ENCODE assay signal across 15 mouse cellular contexts in genomic region chr13:109287465-109287864, GRCm38 (mm10).
"Had no signal": no experiment of that assay in that cellular context is flagged by ENCODE, and none has a peak within 500 bp of the region (broad histone marks: within the 10 kb centered on the region; RNA-seq: fewer than 3 reads in every experiment).

No protein-coding gene starts in this region.

- H3K4me2 ChIP-seq: neural tube, embryonic 15.5 days; stomach, embryonic 15.5 days had no signal

- H3K27me3 ChIP-seq: neural tube, embryonic 15.5 days; stomach, embryonic 15.5 days had no signal

- H3K36me3 ChIP-seq: neural tube, embryonic 15.5 days; stomach, embryonic 15.5 days had no signal

- H3K27ac ChIP-seq: neural tube, embryonic 15.5 days; stomach, embryonic 15.5 days; stomach, postnatal 0 days had no signal

- H3K4me3 ChIP-seq: neural tube, embryonic 15.5 days; stomach, embryonic 15.5 days had no signal

- DNase-seq: retina, postnatal 1 day; right cerebral cortex, adult 18-20 months; right cerebral cortex, postnatal 14 days; right cerebral cortex, postnatal 25 days; right cerebral cortex, postnatal 4 days; spleen, adult 18-20 months; thymus, adult 18-20 months; thymus, adult 2 months; thymus, postnatal 14 days; thymus, postnatal 25 days; thymus, postnatal 36 days; thymus, postnatal 4 days had no signal

- H3K9me3 ChIP-seq: neural tube, embryonic 15.5 days; stomach, embryonic 15.5 days had no signal

- H3K9ac ChIP-seq: neural tube, embryonic 15.5 days; stomach, embryonic 15.5 days had no signal

- H3K4me1 ChIP-seq: neural tube, embryonic 15.5 days; stomach, embryonic 15.5 days had no signal
